Mouse (Mus musculus) liver, adult (tissue): ENCODE measurements around the gene Zfp414.

Source experiments
- GATA4 ChIP-seq: IDR thresholded peaks from 2 replicates; pipeline ENCODE4 v1.6.1; 2014; ENCODE audit warnings: mild to moderate bottlenecking, low read length; ENCODE audit not compliant: insufficient replicate concordance

Gene Zfp414

GRCm38 (mm10) chr17:33628621-33629486, at the start of gene Zfp414:
Gene Zfp414, plus strand, starts transcription at chr17:33629090.
- no peak for TF ChIP-seq GATA4

DNA sequence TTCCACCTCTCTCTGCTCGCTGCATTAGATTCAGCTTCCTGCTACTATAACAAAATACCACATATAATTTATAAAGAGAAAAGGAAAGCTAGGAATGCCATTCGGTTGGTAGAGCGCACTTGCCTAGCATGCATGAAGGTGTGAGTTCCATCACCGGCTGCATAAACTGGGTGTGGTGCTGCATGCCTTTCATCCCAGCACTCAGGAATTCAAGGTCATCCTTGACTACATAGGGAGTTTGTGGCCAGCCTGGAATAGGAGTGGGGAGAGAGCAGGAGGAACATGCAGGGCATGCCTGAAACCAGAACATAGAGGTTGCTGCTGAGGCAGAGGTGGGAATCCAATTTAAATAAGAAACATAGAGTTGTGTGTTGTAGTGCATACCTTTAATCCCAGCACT, 44.8 kb upstream of the Zfp414 start:
- no peak for TF ChIP-seq GATA4

GRCm38 (mm10) chr17:33586011-33586410, 42.9 kb upstream of the Zfp414 start:
- no peak for TF ChIP-seq GATA4

GRCm38 (mm10) chr17:33597271-33597670, 31.6 kb upstream of the Zfp414 start:
- TF ChIP-seq GATA4, result no peak

DNA sequence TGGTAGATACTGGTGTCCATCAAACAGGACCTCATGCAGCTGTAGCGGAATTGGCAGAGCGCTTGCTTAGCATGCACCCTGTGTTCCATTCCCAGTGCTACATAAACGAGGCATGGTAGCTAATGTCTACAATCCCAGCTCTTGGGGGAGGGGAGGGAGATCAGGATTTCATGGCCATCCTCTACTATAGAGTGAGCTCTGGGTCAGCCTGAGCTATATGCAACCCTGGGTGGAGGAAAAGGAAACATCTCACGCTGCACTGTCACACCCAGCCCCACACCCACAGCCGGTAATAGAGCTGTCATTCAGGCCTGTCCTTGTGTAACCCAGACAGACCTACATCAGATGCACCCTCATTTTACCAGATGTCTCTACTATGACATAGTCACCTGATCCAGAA, 30.4 kb upstream of the Zfp414 start:
- no peak for TF ChIP-seq GATA4

- TF ChIP-seq GATA4, result no peak
These were observed 28.9 kb upstream of the Zfp414 start for GRCm38 (mm10) chr17:33599836-33600475.

DNA sequence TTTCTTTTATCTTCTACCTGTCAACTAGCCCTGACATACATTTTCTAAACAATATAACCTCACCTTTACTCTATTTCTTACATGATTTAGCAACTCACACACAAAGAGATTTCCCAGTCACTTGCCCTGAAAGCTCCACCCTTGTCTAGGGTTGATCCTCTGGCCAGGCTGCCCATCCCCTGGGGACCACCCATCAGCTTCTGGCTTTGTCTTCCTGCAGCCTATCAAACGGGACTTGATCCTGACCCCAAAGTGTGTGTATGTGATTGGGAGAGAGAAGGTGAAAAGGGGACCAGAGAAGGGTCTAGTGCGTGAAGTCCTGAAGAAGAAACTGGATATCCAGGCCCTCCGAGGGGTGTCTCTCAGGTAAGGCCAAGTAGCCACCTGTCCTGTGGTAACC, 28.1 kb upstream of the Zfp414 start:
- TF ChIP-seq GATA4, result no peak

- TF ChIP-seq GATA4, result no peak
These were observed 26.9 kb upstream of the Zfp414 start for GRCm38 (mm10) chr17:33601947-33602346.

DNA sequence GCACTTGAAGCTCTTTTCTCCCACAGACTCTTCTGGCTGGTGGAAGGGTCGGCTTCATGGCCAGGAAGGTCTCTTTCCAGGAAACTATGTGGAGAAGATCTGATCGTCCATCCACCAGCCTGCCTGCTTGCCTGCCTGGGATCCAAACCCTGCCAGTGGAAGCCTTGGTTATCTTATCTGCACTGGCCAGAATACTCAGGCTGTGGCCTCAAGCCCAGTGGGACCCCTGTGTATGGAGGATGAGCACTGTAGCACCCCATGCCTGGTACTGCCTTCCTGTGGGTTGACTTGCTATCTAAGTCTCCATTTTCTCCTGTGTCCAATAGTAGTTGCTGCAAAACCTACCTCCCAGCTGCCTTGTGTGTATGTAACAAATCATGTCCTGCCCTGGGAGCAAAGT, 21.6 kb upstream of the Zfp414 start:
- no peak for TF ChIP-seq GATA4

GRCm38 (mm10) chr17:33610548-33610947, 18.3 kb upstream of the Zfp414 start:
- TF ChIP-seq GATA4, result no peak

DNA sequence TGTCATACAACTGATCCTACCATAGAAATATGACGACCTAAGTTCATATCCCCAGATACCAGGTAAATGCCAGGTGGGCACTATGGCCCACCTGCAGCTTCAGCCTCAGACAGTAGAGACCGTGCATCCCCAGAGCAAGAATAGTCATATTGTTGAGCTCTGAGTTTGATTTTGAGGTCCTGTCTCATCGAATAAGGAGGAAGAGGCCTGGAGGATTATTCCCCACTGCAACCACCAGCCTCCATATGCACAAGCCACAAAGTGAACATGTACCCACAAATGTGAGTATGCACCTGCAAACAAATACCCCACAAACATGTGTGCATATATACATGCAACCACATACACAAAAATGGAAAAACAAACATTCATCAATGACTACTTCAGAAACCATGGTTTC, 1.6 kb upstream of the Zfp414 start:
- no peak for TF ChIP-seq GATA4

DNA sequence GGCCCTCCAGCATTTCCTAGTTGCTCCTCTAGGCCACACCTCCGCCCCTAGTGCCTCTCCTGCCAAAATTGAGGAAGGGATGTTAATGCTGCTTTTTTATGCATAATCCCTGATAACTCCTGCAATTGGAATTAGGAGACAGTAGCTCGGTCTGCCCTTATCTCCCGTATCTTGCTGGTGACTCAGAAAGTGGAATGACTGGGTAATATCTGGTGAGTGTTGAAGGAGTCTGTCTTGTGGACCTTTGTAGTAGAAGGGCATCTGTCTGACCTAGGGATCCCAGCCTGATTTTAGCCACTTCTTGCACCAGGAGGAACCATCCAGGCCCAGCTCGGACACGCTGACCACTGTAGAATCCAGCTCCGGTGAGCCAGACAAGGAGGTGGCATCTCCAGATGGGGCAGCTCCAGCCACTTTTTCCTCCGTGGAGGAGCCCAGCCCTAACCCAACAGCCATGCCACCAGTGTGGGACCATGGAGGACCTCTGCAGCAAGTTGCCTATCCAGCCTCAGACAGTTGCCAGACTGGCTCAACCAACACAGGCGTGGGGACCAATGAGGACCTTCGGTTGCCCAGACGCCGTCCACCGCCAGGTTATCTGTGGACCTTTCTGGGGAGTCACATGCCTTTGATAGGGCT, 716 bp downstream of the Zfp414 start:
- TF ChIP-seq GATA4, result no peak

- TF ChIP-seq GATA4, result no peak
These were observed 1.4 kb downstream of the Zfp414 start for GRCm38 (mm10) chr17:33630171-33630895.

- TF ChIP-seq GATA4, result no peak
These were observed 2.3 kb downstream of the Zfp414 start for GRCm38 (mm10) chr17:33631236-33631635.

- TF ChIP-seq GATA4, result no peak
These were observed 2.9 kb downstream of the Zfp414 start for GRCm38 (mm10) chr17:33631796-33632195.
